Mouse (Mus musculus) liver, embryonic 12.5 days (tissue): ENCODE measurements around the gene Drp2. TPM values are rescaled to one million over a fixed set of nuclear protein-coding genes. Genes with fewer than 3 reads are reported as not detected.

Experiments used
- ATAC-seq: fragments of 200-750 bp; cut with Nextera tagmentation; 2 replicates; pipeline ENCODE4 v1.8.0; 2017; ENCODE audit warnings: moderate number of reproducible peaks, mild to moderate bottlenecking, moderate library complexity
- H3K27ac ChIP-seq: fragments of 300-500 bp; sonication (generic); 2 replicates; pipeline ENCODE4 v1.5.1; 2016; ENCODE audit warnings: mild to moderate bottlenecking
- H3K27me3 ChIP-seq: fragments of 300-500 bp; sonication (generic); replicated peaks from 2 replicates; pipeline ENCODE4 v1.6.1; 2016; ENCODE audit warnings: mild to moderate bottlenecking, moderate library complexity
- H3K36me3 ChIP-seq: fragments of 300-500 bp; sonication (generic); 2 replicates; pipeline ENCODE4 v1.6.1; 2016; ENCODE audit warnings: mild to moderate bottlenecking, moderate library complexity
- H3K4me1 ChIP-seq: fragments of 300-500 bp; sonication (generic); 2 replicates; pipeline ENCODE4 v1.6.1; 2016
- H3K4me2 ChIP-seq: fragments of 300-500 bp; sonication (generic); 2 replicates; pipeline ENCODE4 v1.6.1; 2016; ENCODE audit warnings: mild to moderate bottlenecking, moderate library complexity
- H3K4me3 ChIP-seq: fragments of 300-500 bp; sonication (generic); 2 replicates; pipeline ENCODE4 v1.5.1; 2016; ENCODE audit warnings: mild to moderate bottlenecking, moderate library complexity
- H3K9ac ChIP-seq: fragments of 300-500 bp; sonication (generic); 2 replicates; pipeline ENCODE4 v1.6.1; 2016; ENCODE audit warnings: mild to moderate bottlenecking, moderate library complexity
- H3K9me3 ChIP-seq: fragments of 300-500 bp; sonication (generic); replicated peaks from 2 replicates; pipeline ENCODE4 v1.6.1; 2016; ENCODE audit warnings: mild to moderate bottlenecking, moderate library complexity
- WGBS: fragments of 180-500 bp; shearing (Covaris S2); methylation state at CpG from one replicate; pipeline ENCODE4 v1.1.7; 2016; ENCODE audit not compliant: insufficient replicate concordance; 5-methylcytosine and 5-hydroxymethylcytosine counted together
- polyA plus RNA-seq: library from polyadenylated mRNA; unstranded; fragments of >200 nt; fragmentation: Nextera tagmentation; extraction: Ambion mirVana; gene quantifications from 2 replicates; pipeline ENCODE4 v1.2.1, GENCODE M21; 2016

Gene Drp2
- polyA plus RNA-seq, 1 experiment from 2014 or later = 0.15 TPM

GRCm38 (mm10) chrX:134420097-134420496 lies 15.7 kb downstream of the Drp2 start:
- no peaks in the 10 kb centered on the region for H3K9me3 ChIP-seq
- WGBS = 79% methylated on average over 5 of the region's 5 CpGs
- no peak overlapping the region for H3K9ac ChIP-seq
- H3K4me1 ChIP-seq = no peaks in the 10 kb centered on the region
- H3K27me3 ChIP-seq = no peaks in the 10 kb centered on the region
- H3K4me3 ChIP-seq = no peak overlapping the region
- no peaks in the 10 kb centered on the region for H3K36me3 ChIP-seq
- no peak overlapping the region for H3K4me2 ChIP-seq
- no peak overlapping the region for H3K27ac ChIP-seq
- ATAC-seq = no peak

DNA sequence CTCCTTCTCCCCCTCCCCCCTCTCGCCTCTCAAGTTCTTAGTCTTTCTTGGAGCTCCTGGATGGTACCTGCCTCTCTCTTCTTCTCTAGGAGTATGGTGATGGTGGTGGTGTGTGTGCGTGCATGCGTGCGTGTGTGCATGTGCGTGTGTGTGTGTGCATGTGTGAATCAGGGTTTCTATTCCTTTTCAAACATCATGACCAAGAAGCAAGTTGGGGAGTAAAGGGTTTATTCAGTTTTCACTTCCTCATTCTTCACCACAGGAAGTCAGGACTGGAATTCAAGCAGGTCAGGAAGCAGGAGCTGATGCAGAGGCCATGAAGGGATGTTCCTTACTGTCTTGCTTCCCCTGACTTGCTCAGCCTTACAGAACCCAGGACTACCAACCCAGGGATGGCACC lies 19.9 kb downstream of the Drp2 start:
- no peak overlapping the region for H3K4me2 ChIP-seq
- no peak overlapping the region for H3K4me3 ChIP-seq
- H3K27me3 ChIP-seq = no peaks in the 10 kb centered on the region
- ATAC-seq = no peak
- no peaks in the 10 kb centered on the region for H3K4me1 ChIP-seq
- H3K9me3 ChIP-seq = no peaks in the 10 kb centered on the region
- no peaks in the 10 kb centered on the region for H3K36me3 ChIP-seq
- 76% methylated on average over 5 of the region's 5 CpGs for WGBS
- H3K27ac ChIP-seq = no peak overlapping the region
- H3K9ac ChIP-seq = no peak overlapping the region

DNA sequence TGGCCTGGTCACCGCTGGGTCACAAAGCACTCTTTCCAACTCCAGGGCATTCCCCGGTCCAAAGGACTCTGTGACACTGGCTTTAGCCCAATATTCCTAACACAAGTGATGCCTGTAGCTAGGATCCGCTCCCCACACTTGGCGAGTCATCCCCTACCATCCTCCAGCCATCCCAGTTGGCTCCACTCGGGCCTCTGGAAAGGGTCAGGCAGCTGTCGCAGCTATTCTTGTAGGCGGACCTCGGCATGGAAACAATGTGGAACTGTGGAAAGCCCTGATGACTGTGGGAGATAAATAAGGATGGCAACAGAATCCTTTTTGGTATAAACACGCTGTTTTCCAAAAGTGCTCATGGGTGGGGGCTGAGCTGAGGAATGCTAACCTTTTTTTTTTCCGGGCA lies 21.4 kb downstream of the Drp2 start:
- Histone ChIP-seq H3K4me3 (no peak overlapping the region), H3K27me3 (no peaks in the 10 kb centered on the region), H3K9ac (no peak overlapping the region), H3K27ac (no peak overlapping the region), H3K36me3 (no peaks in the 10 kb centered on the region), H3K9me3 (no peaks in the 10 kb centered on the region), H3K4me1 (no peaks in the 10 kb centered on the region), H3K4me2 (no peak overlapping the region)
- no peak for ATAC-seq
- WGBS = 74% methylated on average over 10 of the region's 10 CpGs

DNA sequence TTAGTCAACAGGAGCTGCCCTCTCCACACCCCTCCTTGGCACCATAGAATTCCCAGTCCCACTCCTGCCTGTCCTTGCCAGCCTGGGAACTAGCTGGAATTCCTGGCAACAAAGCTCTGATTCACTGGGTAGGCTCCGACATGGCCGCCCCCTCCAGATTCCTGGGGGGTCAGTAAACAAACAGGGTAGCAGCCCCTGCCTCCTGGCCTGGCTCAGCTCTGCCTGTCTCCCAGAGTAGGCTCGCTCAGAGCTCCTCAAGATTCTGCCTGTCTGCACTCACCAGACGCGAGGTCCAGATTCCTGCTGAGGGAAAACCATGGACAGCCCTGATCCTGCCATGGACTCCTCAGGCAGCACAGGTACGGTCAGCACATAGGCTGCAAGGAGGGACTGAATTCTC lies 22.5 kb downstream of the Drp2 start:
- no peaks in the 10 kb centered on the region for H3K36me3 ChIP-seq
- H3K9me3 ChIP-seq = no peaks in the 10 kb centered on the region
- no peak for ATAC-seq
- H3K27ac ChIP-seq = no peak overlapping the region
- 77% methylated on average over 6 of the region's 6 CpGs for WGBS
- no peak overlapping the region for H3K4me2 ChIP-seq
- H3K9ac ChIP-seq = no peak overlapping the region
- no peak overlapping the region for H3K4me3 ChIP-seq
- H3K27me3 ChIP-seq = no peaks in the 10 kb centered on the region
- no peaks in the 10 kb centered on the region for H3K4me1 ChIP-seq

GRCm38 (mm10) chrX:134427307-134427706 lies 23.0 kb downstream of the Drp2 start:
- no peak for ATAC-seq
- 46% methylated on average over 3 of the region's 3 CpGs for WGBS
- H3K36me3 ChIP-seq = no peaks in the 10 kb centered on the region
- no peak overlapping the region for H3K9ac ChIP-seq
- H3K4me3 ChIP-seq = no peak overlapping the region
- no peaks in the 10 kb centered on the region for H3K9me3 ChIP-seq
- no peaks in the 10 kb centered on the region for H3K27me3 ChIP-seq
- H3K4me1 ChIP-seq = no peaks in the 10 kb centered on the region
- no peak overlapping the region for H3K27ac ChIP-seq
- no peak overlapping the region for H3K4me2 ChIP-seq

DNA sequence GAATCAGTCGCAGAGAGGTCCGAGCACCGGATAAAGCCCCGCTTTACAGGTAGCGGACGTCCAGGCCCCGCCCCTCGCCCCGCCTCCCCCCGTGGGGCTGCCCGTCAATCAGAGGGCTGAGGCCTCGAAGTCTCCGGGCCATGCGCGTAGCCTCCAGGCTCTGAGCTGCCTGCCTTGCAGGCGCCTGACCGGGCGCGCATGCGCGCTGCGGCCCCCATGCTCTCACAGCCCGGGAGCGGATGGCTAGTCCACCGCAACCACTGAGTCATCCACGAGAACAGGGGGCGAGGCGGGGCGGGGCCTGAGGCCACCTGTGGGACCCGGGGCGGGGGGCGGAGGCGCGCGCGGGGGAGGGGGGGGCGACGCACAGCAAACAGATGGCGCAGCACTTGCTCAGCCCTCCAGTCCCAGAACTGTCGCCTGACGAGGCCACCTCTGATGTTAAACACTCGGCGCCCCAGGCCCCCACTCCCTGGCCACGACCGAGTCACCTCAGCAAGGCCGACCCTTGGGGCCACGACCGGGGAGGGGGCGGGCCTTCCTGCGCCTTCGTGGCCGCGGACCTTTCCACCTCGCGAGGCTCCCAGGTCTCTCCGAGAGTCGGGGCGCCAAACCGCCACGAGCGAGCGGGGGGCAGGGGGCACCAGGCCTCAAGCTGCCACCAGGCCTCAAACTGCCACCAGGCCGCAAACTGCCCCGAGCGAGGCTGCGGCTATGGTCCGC lies 70.8 kb downstream of the Drp2 start:
- Histone ChIP-seq H3K4me1 (no peaks in the 10 kb centered on the region), H3K9ac (no peak overlapping the region), H3K27me3 (no peaks in the 10 kb centered on the region), H3K4me3 (no peak overlapping the region), H3K9me3 (peaks cover 15% of the 10 kb centered on the region), H3K4me2 (no peak overlapping the region), H3K27ac (no peak overlapping the region), H3K36me3 (no peaks in the 10 kb centered on the region)
- WGBS = 58% methylated on average over 53 of the region's 67 CpGs
- no peak for ATAC-seq

DNA sequence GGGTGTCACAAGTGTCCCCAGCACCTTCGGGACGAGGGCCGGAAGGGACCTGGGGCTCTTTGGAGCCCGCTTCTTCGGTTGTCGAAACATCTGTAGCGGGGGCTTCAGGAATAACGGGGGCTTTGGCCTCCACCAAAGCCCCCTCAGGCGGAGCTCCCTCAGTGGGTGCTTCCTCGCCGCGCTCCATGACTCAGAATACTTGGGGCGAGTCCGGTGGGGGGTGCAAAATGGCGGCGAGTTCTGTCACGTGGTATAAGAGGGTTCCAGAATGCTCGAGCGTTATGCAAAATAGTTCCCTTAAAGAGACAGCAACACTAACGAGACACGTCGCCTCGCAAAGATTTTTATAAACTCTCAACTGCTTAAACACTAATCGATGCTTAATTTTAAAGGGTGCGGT lies 71.9 kb downstream of the Drp2 start, which contains the start of gene Taf7l:
Gene Taf7l, minus strand, starts transcription at position 201 of the 400 bp plus-strand sequence.
- Histone ChIP-seq H3K4me3 (no peak within 1 kb of the TSS), H3K9ac (no peak within 1 kb of the TSS), H3K36me3 (no peaks in the 10 kb centered on the region), H3K27me3 (no peaks in the 10 kb centered on the region), H3K4me1 (no peaks in the 10 kb centered on the region), H3K9me3 (peaks cover 15% of the 10 kb centered on the region), H3K27ac (no peak within 1 kb of the TSS), H3K4me2 (no peak within 1 kb of the TSS)
- 80% methylated on average over 25 of the region's 25 CpGs for WGBS
- ATAC-seq = no peak

DNA sequence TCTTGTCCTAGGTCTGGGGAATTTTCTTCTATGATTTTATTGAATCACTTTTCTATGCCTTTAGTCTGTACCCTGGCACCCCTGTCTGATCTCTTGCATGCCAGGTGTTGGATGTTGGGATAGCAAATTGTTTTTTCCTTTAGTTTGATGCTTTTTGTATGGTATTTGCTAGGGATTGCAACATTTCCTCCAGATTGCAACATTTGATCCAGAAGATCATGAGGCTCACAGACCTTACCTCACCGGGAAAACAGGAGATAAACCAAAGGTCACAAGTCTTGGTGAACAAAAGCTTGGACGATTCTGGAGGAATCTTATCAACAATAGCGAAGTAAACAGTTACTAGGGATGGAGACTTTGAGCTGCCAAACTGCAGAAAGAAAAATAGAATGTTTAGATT lies 77.4 kb downstream of the Drp2 start:
- H3K36me3 ChIP-seq = no peaks in the 10 kb centered on the region
- H3K9ac ChIP-seq = no peak overlapping the region
- no peak overlapping the region for H3K4me2 ChIP-seq
- no peaks in the 10 kb centered on the region for H3K4me1 ChIP-seq
- ATAC-seq = no peak
- 37% methylated on average over 3 of the region's 3 CpGs for WGBS
- no peaks in the 10 kb centered on the region for H3K27me3 ChIP-seq
- H3K27ac ChIP-seq = no peak overlapping the region
- H3K9me3 ChIP-seq = no peaks in the 10 kb centered on the region
- H3K4me3 ChIP-seq = no peak overlapping the region

DNA sequence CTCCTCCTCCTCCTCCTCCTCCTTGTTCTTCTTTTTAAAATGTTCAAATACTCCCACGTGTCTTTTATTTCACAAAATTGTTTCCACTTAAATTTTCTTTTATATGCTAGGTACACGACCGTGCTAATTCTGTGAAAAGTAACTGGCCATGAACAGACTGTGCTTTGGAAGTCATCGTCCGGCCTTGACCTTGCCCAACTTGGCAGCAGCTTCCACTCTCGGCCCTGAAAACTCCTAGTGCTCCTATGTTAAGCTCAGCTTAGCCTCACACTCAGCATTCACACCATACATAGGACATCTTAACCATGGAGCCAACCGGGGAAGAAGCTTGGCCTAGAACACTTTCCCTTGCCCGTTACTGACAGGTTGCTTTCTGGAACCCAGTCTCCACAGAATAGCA lies 96.3 kb downstream of the Drp2 start:
- 65% methylated on average over 8 of the region's 8 CpGs for WGBS
- Histone ChIP-seq H3K27me3 (no peaks in the 10 kb centered on the region), H3K4me3 (no peak overlapping the region), H3K4me2 (no peak overlapping the region), H3K36me3 (no peaks in the 10 kb centered on the region), H3K9ac (no peak overlapping the region), H3K9me3 (no peaks in the 10 kb centered on the region), H3K4me1 (no peaks in the 10 kb centered on the region), H3K27ac (no peak overlapping the region)
- ATAC-seq = no peak

Other genes with a start within 250 kb of the Drp2 start
- gene Xkrx, start 242.5 kb upstream of the Drp2 start, polyA plus RNA-seq = not detected in 2 replicates
- gene Arl13a, start 217.1 kb upstream of the Drp2 start, polyA plus RNA-seq = not detected in 2 replicates
- gene Nox1, start 182.6 kb upstream of the Drp2 start, polyA plus RNA-seq = 0.06 and 0.18 TPM in 2 replicates
- gene Trmt2b, start 127.6 kb upstream of the Drp2 start, polyA plus RNA-seq = 11.3 and 11.4 TPM in 2 replicates
- 0.32 and 0.53 TPM in 2 replicates for gene Tmem35a, start 109.3 kb upstream of the Drp2 start, polyA plus RNA-seq
- gene Cenpi, start 96.5 kb upstream of the Drp2 start, polyA plus RNA-seq = 23.3 and 29.2 TPM in 2 replicates
- not detected in 2 replicates for gene Taf7l, start 71.9 kb downstream of the Drp2 start, polyA plus RNA-seq
- gene Timm8a1, start 137.3 kb downstream of the Drp2 start, polyA plus RNA-seq = 123 and 136 TPM in 2 replicates
- 29.9 and 30.8 TPM in 2 replicates for gene Btk, start 179.0 kb downstream of the Drp2 start, polyA plus RNA-seq
- 409 and 421 TPM in 2 replicates for gene Rpl36a, start 181.1 kb downstream of the Drp2 start, polyA plus RNA-seq
- gene Gla, start 196.6 kb downstream of the Drp2 start, polyA plus RNA-seq = 4.5 and 4.8 TPM in 2 replicates
- 110 and 111 TPM in 2 replicates for gene Hnrnph2, start 196.6 kb downstream of the Drp2 start, polyA plus RNA-seq